Mouse (Mus musculus): ENCODE results near the gene Kpna4. TPM values are rescaled to one million over a fixed set of nuclear protein-coding genes. Genes with fewer than 3 reads are reported as not detected.

The Kpna4 gene
- 64.7 TPM for polyA plus RNA-seq (2014; fragmentation: Illumina TruSeq; extraction: RNeasy Lipid Tissue Mini Kit (QIAGEN cat#74804); ENCODE audit: low read depth, low replicate concordance)

GRCm38 (mm10) chr3:69126509-69127345, at the start of gene Kpna4:
Gene Kpna4, minus strand, starts transcription at chr3:69127113.

DNA sequence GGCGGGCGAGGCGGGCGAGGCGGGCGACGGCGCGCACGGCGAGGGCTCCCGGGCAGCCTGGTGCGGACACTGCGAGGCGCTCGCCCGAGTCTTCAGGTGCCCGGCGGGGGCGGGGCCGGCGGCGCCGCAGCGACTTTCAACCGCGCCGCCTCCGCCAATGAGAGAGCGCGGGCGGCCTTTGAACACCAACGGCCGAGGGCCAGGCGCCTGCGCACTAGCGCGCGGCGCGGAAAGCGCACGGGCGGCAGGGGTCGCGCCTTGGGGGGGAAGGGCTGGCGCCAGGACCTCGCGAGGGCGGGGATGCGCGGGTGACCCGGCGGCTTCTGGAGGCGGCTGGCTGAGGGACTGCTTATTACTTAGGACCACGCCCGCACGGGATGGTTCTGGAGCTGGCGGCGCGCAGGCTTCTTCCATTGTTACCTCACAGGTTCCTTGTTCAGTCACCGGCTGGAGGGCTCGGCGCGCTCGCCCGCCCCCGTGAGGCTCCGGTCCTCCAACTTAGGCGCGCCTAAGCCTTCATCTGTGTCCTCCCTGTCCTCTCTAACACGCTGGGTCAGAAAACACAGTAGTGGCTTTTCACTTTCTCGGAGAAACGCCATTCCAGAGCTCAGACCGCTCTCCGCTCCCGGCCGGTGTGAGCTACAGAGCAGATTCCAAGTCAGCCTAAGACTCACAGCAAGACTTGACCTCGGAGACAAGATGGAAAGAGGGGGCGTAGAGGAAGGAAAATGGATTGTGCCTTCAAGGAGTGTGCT, 82.1 kb downstream of the Kpna4 start, which contains the start of gene Trim59:
Gene Trim59, minus strand, starts transcription at position 111 of the 755 bp plus-strand sequence.

Other genes starting within 250 kb of the Kpna4 start
- gene Ift80, start 122.5 kb downstream of the Kpna4 start, polyA plus RNA-seq (2014; fragmentation: Illumina TruSeq; extraction: RNeasy Lipid Tissue Mini Kit (QIAGEN cat#74804); ENCODE audit: low read depth, low replicate concordance), result 4.7 TPM
- gene Smc4, start 122.4 kb downstream of the Kpna4 start, polyA plus RNA-seq (2014; fragmentation: Illumina TruSeq; extraction: RNeasy Lipid Tissue Mini Kit (QIAGEN cat#74804); ENCODE audit: low read depth, low replicate concordance), result 12.5 TPM
- gene Trim59, start 82.4 kb downstream of the Kpna4 start, polyA plus RNA-seq (2014; fragmentation: Illumina TruSeq; extraction: RNeasy Lipid Tissue Mini Kit (QIAGEN cat#74804); ENCODE audit: low read depth, low replicate concordance), result 0.79 TPM
- gene Arl14, start 95.3 kb upstream of the Kpna4 start, polyA plus RNA-seq (2014; fragmentation: Illumina TruSeq; extraction: RNeasy Lipid Tissue Mini Kit (QIAGEN cat#74804); ENCODE audit: low read depth, low replicate concordance), result not detected
- gene Ppm1l, start 189.7 kb upstream of the Kpna4 start, polyA plus RNA-seq (2014; fragmentation: Illumina TruSeq; extraction: RNeasy Lipid Tissue Mini Kit (QIAGEN cat#74804); ENCODE audit: low read depth, low replicate concordance), result 20.0 TPM

All from heart, adult 10 weeks (tissue).